Mouse (Mus musculus): ENCODE data around the gene 1700020A23Rik.
A peak's percentile ranks its signal among the peaks of the same experiment; 100 is the strongest.

The 1700020A23Rik gene

DNA sequence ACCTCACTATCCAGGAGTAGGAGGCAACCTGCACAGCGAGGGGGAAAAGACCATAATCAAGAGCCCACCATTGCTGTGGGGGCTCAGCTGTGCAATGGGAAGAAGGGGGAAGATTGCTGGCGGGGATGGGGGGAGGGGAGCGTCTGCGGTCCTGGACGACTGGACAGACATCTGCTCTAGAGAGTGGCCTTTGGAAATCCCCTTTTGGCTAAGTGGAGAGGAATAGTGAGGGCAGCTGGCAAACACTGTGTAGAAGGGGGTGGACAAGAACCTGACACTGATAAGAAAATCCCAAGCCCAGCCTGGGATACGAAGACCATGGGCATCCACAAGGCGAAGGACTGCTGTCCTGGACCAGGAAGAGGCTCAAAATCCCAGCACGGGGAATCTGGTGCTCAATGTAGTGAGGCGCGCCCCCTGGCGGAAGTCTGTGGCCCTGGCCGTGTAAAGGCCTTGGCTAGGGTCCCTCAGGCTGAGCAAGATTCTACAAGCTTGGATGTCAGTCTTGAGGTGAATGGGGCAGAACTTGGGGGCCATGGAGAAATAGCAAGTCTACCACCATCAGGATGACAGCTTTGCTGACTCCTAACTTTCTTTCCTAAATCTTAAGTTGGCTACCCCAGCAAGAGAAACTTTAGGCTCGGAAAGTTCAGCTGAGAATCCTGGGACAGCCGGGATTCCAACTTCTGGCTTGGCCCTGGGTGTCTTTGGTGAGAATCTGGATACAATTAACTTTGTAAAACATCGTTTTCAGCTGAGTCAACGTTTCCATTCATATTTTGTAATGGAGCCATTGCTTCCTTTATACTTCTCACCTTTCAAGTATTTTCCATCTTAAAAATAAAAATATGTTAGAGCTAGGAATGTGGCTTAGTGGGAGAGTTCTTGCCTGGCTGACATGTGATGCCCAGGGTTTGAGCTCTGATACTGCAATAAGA is 6.8 kb downstream of the 1700020A23Rik start:
- peak; percentile 93 for ATAC-seq (ENCODE audit: low TSS enrichment)

DNA sequence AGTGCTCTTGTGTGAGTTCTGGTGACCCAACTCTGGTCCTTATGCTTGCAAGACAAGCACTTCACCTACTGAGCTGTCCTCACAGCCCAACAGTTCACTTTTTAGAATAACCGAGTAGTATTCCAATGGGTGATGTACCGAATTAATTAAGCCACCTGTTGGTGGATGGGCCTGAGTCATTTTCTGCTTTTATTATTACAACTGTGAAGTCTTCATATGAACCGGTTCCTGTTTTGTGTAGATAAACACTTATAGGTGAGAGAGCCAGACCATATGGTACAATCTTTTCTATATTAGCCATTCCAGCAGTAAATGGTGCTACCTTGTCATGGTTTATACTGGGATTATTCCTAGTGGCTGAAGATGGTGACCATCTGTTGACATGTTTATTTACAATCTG is 7.7 kb downstream of the 1700020A23Rik start:
- ATAC-seq (ENCODE audit: low TSS enrichment): no peak

DNA sequence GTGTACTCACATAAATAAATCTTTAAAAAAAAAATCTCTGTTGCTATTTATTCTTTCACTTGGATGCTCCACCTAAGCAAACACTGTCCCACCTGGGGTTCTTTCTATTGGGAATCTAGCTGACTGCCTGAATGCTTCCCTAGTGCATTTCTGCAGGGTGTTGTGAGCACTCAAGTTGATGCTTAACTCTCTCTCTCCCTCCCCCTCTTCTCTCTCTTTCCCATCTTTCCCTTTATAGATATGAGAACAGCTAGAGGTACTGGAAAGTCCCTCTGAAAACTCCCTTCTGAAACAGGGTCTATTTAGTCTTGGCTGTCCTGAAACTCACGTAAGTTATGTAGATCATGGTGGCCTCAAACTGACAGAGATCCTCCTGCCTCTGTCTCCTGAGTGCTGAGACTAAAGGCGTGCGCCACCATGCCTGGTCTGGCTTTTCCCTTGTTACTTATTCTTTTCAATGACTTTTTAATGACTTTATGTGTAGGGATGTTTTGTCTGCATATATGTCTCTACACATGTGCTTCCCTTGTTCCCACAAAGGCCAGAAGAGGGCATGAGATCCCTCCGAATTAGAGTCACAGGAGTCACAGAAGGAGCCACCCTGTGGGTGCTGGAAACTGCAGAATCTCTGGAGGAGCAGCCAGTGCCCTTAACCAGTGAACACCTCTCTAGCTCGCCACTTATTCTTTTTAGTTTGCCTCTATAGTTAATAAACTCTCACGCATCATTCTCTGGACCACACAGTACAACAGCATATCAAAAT is 9.2 kb downstream of the 1700020A23Rik start:
- no peak for ATAC-seq (ENCODE audit: low TSS enrichment)

DNA sequence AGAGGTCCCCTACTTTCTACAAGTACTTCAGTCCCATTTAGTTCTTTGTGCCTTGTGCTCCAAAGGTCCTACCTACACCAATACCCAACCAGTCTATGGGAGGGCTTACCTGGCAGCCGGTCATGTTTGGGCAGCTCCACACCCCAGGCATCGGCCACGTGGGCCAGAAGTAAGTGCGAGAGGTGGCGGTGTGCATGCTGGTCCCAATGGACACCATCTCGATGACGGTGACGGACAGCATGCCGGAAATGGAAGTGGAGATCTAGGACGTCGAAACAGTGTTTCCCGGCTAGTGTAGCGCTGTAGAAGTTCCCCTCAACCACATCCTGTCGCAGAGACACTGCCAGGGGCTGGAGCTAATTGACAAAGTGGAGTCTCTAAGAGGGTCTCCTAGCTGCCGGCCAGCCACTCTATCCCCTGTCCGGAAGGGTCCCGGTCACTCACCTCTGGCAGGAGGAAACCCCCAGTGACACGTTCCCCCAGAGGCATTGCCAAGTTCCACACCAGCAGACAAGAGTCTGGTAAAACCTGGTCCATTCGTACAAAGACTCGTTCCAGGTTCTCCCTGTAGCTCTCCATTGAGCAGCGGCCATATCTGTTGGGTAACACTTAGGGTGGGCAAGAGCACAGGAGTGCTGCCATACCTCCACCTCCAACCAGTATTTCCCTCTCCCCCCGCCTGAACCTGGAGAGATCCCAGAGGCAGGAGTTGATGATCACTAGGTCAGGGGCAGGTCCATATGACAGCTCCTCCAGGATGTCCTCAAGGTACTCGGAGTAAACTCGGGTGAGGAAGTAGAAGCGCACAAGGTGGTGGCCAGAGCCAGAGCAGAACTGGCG is 16.9 kb downstream of the 1700020A23Rik start:
- no peak for ATAC-seq (ENCODE audit: low TSS enrichment)

DNA sequence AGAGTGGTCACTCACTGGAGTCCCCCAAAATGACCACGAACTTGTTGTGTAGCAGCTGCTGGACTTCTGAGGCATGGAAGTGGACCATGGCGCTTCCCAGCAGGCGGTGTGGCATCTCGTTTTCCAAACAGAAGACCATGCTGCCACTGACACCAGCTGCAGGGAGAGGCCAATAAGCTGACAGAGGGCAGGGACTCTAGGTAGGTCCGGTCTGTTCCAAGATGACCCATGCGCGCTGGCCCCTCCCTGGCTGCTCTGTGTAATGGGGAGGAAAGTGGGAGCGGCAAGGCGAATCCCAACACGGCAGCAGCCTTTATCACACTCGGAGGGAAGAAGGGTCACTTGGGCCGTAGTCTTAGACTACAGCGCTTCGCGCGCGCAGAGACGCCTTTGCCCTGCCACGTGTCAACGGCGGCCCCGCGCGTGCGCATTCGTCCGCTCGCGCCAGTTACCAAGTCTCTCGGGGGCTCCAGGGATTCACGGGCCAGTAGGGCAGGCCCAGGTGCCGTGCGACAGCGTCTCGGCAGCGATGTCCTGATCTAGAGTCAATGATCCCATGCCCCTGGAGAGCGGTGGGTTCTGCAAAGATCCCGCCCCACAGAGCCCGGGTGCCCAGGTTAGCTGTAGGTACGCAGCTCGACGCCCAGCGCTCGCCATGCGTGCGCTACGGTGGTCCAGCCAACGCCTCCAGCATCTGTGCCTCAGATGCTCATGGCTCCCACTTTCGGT is 18.5 kb downstream of the 1700020A23Rik start:
- peak; percentile 64 for ATAC-seq (ENCODE audit: low TSS enrichment)

DNA sequence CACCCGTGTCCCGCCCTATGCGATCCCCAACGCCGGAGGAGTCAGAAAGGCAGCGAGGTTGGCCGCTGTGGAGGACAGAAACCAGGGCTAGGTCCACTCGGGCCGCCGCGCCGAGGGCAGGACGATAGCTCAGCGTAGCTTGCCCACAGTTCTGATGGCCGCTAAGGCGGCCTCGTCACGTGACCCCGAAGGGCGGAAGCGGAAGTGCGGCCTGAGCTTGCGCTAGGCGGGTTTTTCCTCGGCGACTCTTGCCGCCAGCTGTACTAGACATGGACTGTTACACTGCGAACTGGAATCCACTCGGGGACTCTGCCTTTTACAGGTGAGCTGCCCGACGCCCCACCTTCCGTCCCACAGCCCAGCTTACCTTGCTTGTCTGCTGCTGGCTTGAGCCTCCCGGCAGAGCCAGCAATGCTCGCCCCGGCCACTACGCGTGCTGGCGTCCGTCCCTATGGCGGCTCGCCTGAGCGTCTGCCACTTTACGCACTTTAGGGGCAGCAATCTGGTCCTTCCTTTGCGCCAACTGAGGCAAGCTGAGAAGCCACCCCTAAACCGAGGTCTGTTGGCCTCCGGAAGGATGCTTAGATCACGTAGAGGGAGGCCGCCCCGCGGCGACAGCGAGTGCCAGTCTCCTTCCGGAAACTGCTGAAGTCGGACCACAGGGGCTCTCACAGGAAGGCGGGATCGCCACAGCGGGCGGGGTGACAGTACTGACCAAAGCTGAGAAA is 19.2 kb downstream of the 1700020A23Rik start, which contains the start of the genes Vps16 and Pced1a:
TSS of gene Vps16 (plus strand) at position 214 of the 728 bp plus-strand sequence.
TSS of gene Pced1a (minus strand) at position 576 of the 728 bp plus-strand sequence.
- ATAC-seq (ENCODE audit: low TSS enrichment): peak; percentile 87

DNA sequence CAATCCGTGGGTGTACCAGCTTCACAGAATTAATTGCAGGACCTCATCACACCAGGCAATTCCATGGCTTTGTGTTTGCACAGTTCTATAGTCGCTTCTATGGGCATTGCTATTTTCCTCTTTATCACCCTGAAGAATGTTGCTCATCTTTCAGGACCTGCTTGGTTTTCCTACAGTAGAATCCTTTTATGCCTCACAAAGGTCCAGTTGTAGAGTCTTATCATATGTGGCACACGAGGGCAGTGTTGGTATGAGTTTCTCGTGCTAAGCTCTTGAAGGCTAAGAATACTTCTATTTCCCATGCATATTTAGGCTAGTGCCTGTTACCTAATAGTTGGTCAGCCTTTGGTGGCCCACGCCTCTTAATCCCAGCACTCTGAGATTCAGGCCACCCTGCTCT is 20.1 kb downstream of the 1700020A23Rik start:
- ATAC-seq (ENCODE audit: low TSS enrichment): no peak

DNA sequence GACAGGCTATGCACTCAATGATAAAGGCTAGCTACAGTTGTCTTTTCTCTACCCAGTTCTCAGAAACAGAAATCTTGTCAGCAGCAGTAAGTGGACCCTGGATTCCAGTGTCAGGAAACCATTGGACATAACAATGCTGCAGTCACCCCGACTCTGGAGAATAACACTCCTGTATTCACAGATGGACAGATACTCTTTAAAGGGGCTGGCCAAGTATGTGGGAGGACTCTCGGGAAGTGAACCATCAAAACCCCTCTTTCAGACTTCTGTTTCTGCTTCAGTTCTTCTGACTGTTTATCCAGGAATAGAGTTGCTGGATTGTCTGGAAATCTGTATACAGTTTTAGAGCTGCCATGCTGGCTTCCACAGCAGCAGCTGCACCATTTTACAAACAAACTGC is 24.8 kb downstream of the 1700020A23Rik start:
- no peak for ATAC-seq (ENCODE audit: low TSS enrichment)

DNA sequence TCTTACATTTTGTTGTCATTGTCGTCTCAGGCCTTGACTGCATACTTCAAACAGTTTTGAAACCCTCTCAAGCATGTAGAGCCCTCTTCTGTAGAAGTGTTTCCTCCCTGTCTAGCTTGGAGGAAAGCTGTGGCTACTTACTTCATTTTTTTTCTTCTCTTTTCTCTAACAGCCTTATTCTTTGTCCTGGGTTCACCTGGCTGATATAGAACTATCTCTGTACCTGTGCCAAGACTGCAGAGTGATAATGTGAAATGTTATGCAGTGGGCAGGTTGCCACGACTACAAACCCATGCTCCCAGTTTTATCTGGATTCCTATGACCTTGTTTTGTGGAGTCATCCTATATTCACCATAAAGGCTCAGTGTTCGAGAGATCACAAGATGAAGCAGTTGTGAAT is 25.4 kb downstream of the 1700020A23Rik start:
- ATAC-seq (ENCODE audit: low TSS enrichment): no peak

DNA sequence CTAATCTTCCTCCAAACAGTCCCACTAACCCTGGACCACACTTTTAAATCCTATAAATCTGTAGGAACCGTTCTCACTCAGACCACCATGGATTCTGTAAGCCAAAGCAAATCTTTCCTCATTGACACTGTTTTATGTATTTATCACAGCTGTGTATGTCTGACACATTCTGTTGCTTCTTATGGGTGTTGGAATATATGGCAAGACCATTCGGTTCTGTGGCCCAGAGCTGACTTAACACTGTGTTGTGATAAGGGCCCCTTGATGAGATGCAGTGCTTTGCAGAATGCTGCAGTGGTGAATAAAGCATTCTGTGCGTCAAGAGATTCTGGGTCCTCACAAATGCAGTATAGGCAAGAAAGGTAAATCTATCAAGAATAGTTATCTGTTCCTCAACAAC is 27.1 kb downstream of the 1700020A23Rik start:
- ATAC-seq (ENCODE audit: low TSS enrichment): no peak

DNA sequence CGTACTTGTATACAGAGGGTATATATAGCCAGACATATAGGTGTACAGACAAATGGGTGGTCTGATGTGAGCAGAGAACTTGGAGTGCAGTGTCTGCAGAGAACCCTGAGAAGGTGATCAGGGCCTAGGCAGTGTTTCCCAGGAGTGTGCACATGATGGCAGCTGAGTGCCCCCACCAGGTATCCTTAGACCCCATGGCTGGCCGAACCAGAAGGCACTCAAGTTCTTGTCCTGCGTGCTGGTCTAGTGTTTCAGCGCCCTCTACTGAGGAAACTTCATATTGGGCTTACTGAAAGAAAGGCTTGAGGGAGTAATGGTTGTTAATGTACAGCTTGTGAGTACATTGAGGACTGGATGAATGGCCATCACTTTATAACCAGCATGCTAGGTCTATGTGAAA is 28.1 kb downstream of the 1700020A23Rik start:
- peak; percentile 73; the same call in 1 of the 2 replicates for ATAC-seq (ENCODE audit: low TSS enrichment)

DNA sequence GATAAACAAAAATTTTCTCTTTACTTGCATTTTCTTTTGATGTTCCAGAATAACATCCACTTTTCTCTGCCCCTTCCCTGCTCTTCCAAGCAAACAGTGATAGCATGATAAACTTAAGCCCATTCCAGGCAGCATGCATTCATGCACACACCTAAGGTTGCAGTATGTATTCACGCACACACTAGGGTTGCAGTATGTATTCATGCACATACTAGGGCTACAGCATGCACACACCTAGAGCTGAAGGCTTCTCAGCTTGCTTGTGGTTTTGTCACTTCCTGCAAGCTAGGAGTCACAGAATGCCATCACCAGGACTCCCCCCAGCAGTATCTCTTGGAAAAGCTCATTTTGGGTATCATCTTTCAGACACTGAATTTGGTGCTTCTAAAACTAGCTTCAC is 31.7 kb downstream of the 1700020A23Rik start:
- ATAC-seq (ENCODE audit: low TSS enrichment): no peak

DNA sequence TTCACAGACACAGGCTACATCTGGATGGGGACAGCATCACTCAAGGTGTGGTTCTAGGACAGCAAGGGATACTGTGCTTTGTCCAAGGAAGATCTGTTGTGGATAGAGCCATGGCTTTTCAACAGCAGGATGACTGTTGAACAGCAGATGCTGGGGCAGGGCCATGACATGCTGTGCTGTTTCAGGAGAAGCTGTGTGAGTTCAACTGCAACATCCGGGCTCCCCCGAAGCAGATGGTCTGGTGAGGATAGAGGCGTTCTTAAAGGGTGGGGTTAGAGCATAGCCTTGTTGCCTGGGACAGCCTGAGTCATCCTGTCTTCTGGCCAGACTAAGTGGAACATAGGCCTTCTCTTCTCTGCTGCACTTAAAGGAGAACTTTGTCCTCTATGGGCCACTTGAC is 33.8 kb downstream of the 1700020A23Rik start:
- no peak for ATAC-seq (ENCODE audit: low TSS enrichment)

DNA sequence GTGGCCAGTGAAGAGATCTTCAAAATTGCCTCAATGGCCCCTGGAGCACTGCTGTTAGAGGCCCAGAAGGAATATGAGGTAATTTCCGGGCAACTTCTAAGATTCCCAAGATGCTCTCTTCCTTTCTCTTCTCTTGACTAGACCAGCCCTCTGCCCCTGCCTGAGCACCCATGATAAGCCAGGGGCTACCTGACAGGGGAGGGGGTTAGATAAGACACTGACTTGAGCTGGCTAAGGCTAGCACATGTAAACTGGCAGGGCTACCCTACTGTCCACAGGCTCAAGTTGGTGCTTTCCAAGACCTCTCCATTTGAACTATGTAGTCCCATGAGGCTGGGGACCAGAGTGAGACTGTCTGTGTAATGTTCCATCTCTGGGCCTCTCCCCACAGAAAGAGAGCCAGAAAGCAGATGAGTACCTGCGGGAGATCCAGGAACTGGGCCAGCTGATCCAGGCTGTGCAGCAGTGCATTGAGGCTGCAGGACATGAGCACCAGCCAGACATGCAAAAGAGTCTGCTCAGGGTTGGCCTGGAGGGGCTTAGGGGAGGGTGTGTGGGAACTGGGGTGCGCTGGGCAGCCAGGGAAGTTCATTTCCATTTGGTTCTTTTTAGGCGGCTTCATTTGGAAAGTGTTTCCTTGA is 34.9 kb downstream of the 1700020A23Rik start:
- ATAC-seq (ENCODE audit: low TSS enrichment): no peak

DNA sequence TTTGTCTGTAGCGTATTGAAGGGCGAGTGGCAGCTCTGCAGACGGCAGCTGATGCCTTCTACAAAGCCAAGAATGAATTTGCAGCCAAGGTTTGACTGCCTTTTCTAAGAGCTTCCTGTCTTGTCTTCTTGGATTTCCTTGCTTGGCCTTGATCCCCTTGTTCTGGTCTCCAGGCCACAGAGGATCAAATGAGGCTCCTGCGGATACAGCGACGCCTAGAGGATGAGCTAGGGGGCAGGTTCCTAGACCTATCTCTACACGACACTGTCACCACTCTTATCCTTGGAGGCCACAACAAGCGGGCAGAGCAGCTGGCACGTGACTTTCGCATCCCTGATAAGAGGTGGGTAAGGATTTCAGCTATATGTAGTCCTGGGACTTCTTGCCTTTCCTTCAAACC is 37.1 kb downstream of the 1700020A23Rik start:
- ATAC-seq (ENCODE audit: low TSS enrichment): no peak

DNA sequence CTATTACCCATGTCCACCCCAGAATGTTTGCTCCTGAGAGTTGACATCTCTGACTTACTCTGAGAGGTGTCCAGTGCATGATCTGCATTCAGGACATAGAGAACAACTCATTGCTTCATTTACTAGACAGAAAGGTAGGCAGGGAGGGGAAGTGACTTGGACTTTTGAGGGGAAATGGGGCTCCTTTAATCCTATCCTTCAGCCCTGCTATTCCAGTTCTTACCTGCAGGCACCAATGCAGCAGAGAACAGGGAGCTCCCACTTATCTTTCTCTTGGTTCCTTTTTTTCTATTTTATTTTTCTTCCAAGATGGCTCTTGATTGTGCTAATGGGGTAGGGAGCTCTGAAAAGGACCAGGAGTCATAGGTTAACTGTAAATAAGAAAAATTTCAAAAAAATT is 43.4 kb downstream of the 1700020A23Rik start:
- no peak for ATAC-seq (ENCODE audit: low TSS enrichment)

DNA sequence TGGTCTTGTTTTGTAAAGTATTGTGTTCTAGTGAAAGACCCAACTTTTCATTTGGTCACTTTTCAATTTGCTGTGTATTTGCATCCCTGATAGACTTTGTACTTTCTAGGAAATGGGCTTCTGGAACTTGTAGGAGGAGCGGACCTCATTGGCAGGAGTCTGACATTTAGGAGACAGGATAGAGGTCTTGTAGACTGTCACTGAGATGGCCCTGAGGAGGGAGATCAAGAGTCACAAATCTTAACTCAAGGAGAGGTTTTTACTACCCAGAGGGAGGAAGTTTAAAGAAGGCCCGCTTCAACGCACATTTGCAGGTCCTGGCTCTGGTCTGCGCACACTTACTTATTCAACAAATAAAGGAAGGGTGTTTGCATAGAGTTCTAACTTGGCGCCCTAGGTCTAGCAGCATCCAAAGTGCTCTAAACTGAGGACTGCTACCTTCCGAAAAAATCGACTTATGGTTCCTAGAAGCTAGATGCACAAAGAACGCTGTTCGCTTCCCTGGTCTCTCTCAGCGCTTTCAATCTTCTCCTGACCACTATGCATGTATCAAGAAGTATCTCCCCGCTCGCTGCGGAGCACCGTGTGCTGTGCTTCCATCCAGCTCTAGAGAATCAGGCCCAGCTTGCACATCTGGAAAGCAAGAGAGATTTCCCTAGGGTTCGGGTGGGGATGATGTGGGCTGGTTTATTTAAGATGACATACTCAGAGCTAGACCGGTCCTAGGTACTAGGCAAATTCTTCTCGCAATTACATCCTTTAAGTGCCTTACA is 44.1 kb downstream of the 1700020A23Rik start:
- peak; percentile 14; the same call in 1 of the 2 replicates for ATAC-seq (ENCODE audit: low TSS enrichment)

DNA sequence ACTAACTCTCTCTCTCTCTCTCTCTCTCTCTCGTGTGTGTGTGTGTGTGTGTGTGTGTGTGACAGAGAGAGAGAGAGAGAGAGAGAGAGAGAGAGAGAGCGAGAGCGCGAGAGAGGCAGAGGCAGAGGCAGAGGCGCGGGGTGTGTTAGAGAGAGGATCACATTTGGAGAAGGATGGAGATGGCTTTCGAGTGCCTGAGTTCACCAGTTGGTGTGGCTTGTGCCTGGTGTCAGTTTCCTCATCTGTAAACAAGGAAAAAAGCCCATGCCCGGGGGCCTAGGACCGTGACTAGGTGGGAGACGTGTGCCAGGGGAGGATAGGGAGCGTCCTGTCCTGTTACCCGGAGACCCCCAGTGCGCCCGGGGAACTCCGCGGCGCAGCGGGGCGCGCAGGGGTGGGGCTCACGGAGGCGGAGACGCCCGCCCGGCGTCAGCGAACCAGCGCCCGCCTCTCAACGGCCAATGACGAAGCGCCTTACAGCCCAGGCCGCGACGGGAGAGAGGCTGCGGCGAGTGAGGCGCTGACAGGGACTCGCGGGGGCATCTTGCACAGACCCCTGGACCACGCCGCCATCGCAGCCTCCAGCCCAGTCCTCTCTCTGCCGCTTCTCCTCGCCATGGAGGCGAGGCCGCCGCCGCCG is 44.9 kb downstream of the 1700020A23Rik start, which contains the start of gene Ptpra:
TSS of gene Ptpra (plus strand) at position 485 of the 640 bp plus-strand sequence.
- ATAC-seq (ENCODE audit: low TSS enrichment): peak; percentile 93

All from frontal cortex, adult (tissue).